Mouse (Mus musculus) erythroblast, embryonic 14.5 days (primary cell): ENCODE data around the gene P2rx7. TPM values are rescaled to one million over a fixed set of nuclear protein-coding genes. Genes with fewer than 3 reads are reported as not detected.
"Not testable (repeated sequence)": the region's sequence is repeated elsewhere in the genome, so short reads cannot be mapped to it uniquely, and the experiment has no call there.

Experiments used
- H3K27me3 ChIP-seq: 2 replicates; pipeline ENCODE4 v1.6.1; 2012; ENCODE audit warnings: inconsistent platforms; ENCODE audit not compliant: control insufficient read depth
- H3K36me3 ChIP-seq: 2 replicates; pipeline ENCODE4 v1.6.1; 2012; ENCODE audit warnings: mild to moderate bottlenecking, inconsistent platforms; ENCODE audit not compliant: control insufficient read depth
- H3K4me1 ChIP-seq: 2 replicates; pipeline ENCODE4 v1.6.1; 2012; ENCODE audit warnings: inconsistent platforms; ENCODE audit not compliant: control insufficient read depth
- H3K4me3 ChIP-seq: replicated peaks from 2 replicates; pipeline ENCODE3; 2012; ENCODE audit warnings: moderate library complexity, mild to moderate bottlenecking, inconsistent platforms
- H3K9me3 ChIP-seq: 2 replicates; pipeline ENCODE4 v1.6.1; 2012; ENCODE audit warnings: low read length, inconsistent platforms, mixed read lengths; ENCODE audit not compliant: control insufficient read depth
- GATA1 ChIP-seq: IDR thresholded peaks from 2 replicates; pipeline ENCODE4 v1.6.1; 2012; ENCODE audit warnings: low read length, inconsistent platforms, mixed read lengths
- TAL1 ChIP-seq: IDR thresholded peaks from 3 replicates; pipeline ENCODE4 v1.6.1; 2012; ENCODE audit warnings: low read length, inconsistent platforms, mixed read lengths
- polyA plus RNA-seq: library from polyadenylated mRNA; stranded (reverse); fragments of >175 nt; gene quantifications from 2 replicates; pipeline ENCODE4 v1.2.3, GENCODE M21; 2012

P2rx7 gene
- polyA plus RNA-seq, 1 experiment, result not detected

DNA sequence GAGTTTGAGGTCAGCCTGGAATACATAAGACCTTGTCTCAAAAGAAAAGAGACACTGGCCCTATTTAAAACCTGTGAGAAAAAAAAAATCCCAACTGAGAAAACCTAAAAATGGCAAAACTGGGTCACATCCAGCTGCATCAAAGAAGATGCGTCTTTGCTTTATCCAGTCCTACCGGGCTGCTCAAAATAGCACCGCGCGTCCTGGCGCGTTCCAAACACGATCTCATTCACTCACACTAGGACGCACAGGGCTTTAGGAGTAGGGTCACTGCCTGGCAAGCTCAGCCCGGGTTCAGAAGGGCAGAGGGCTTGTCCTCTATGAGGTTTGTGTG, 9.4 kb downstream of the P2rx7 start:
- Histone ChIP-seq H3K9me3 (peaks cover 2% of the 10 kb centered on the region), H3K27me3 (peaks cover 14% of the 10 kb centered on the region), H3K36me3 (no peaks in the 10 kb centered on the region), H3K4me3 (no peak overlapping the region), H3K4me1 (peaks cover 36% of the 10 kb centered on the region)
- TF ChIP-seq GATA1 (no peak), TAL1 (no peak)

DNA sequence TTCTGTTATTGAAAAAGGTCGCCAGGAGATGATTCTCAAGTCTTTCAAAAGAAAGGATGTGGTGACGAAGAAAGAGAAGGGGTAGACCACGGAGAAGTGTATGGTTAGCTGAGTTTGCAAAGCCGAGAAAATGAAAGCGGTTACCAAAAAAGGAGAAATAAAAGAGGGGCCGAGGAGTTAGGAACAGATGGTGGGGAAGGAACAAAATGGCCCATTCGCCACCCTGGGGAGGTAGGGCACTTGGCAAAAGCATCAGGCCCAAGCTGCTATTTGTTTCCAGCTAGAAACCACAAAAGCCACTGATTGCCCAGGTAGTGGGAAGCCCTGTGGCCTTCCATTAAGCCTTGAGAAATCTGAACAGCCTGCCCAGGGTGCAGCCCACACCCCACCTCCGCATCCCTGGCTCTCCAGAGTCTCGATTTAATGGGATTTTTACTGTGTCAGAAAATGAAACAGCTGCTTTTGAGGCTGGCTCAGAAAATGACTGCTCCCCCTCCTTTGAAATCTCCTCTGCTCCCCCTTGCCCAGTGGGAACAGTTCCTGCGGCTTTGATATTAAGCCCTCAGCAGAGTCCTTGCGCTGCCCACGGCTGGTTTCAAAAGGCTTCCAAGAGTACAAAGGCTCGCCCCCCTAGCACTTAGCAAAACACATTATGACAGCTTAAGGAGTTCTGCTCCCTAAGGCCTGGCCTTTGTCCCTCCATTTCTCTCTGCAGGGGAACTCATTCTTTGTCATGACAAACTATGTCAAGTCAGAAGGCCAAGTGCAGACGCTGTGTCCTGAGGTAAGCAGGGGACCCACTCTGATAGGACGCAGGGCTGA, 9.9 kb downstream of the P2rx7 start:
- Histone ChIP-seq H3K4me3 (no peak overlapping the region), H3K36me3 (no peaks in the 10 kb centered on the region), H3K9me3 (no peaks in the 10 kb centered on the region), H3K27me3 (peaks cover 10% of the 10 kb centered on the region), H3K4me1 (peaks cover 36% of the 10 kb centered on the region)
- TF ChIP-seq TAL1, result no peak
- TF ChIP-seq GATA1, result no peak

DNA sequence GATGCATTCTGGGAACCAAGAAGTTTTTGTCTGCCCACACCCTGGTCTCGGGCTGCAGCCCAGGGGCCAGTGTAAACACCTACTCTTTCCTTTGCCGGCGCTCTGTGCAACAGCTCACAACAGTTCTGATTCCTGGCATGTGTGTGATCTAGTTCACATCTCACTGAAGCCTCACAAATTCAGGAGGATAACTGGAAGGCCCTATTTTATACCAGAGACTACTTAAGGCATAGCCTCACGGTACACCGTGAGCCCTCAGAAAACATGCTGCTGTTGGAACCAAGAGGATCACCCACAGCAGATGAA, 10.5 kb downstream of the P2rx7 start:
- Histone ChIP-seq H3K27me3 (peaks cover 8% of the 10 kb centered on the region), H3K4me3 (no peak overlapping the region), H3K4me1 (peaks cover 36% of the 10 kb centered on the region), H3K9me3 (no peaks in the 10 kb centered on the region), H3K36me3 (no peaks in the 10 kb centered on the region)
- no peak for TF ChIP-seq TAL1
- no peak for TF ChIP-seq GATA1

DNA sequence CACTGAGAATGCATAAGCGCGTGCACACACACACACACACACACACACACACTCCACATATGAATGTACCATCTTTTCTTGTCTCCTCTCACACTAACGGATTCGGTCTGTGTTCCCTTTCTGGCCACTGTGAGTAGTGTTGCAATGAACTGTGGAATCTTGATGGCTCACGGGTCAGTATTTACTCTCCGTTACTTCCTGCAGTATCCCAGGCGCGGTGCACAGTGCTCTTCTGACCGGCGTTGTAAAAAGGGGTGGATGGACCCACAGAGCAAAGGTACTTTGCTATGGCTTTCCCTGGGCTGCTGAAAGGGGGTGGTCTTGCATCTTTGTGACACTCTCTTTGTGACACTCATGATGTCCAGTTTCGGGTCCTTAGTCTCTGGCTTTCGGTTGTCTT, 13.1 kb downstream of the P2rx7 start:
- H3K27me3 ChIP-seq, result no peaks in the 10 kb centered on the region; the same call in 1 of the 2 replicates
- H3K9me3 ChIP-seq, result no peaks in the 10 kb centered on the region; the same call in 1 of the 2 replicates
- H3K4me1 ChIP-seq, result peaks cover 28% of the 10 kb centered on the region
- H3K4me3 ChIP-seq, result no peak overlapping the region
- TF ChIP-seq GATA1, result no peak
- no peak for TF ChIP-seq TAL1
- H3K36me3 ChIP-seq, result no peaks in the 10 kb centered on the region

DNA sequence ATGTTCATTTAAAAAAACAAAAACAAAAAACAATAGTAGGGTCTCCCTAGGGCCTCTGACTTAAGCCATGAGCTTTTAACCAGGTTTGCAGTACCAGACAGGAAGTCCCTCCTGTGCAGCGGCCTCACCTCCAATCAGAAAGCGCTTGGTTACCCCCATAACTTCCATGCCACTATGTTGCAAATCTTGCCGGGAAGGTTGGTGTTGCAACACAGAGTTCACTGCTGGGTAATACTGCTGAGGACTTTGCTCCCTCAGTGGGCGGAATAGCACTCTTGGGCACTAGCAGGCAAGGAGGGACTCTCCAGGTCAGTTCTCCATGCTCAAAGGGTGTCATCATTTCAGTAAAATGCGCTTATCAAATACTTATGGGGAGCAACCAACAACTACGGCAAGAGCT, 18.8 kb downstream of the P2rx7 start:
- H3K36me3 ChIP-seq, result no peaks in the 10 kb centered on the region
- no peak overlapping the region for H3K4me3 ChIP-seq
- peaks cover 4% of the 10 kb centered on the region; the same call in 1 of the 2 replicates for H3K4me1 ChIP-seq
- no peaks in the 10 kb centered on the region; the same call in 1 of the 2 replicates for H3K9me3 ChIP-seq
- H3K27me3 ChIP-seq, result no peaks in the 10 kb centered on the region
- TF ChIP-seq GATA1 (no peak), TAL1 (no peak)

DNA sequence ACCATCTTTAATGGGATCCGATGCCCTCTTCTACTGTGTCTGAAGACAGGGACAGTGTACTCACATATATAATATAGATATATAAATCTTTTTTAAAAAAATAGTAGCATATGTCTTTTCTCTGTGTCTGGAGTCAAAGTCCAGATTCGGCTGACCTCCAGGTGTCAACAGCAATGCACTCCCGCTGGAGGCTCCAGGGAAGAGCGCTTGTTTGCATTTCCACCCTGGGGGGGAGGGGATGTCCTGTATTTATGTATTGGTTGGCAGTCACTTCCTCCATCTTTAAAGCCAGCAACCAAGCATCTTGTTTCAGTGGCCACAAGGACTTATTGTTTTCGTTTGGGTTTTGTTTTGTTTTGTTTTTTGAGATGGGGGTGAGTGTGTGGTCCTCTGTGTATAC, 21.3 kb downstream of the P2rx7 start:
- Histone ChIP-seq H3K36me3 (no peaks in the 10 kb centered on the region), H3K9me3 (no peaks in the 10 kb centered on the region; the same call in 1 of the 2 replicates), H3K4me3 (no peak overlapping the region), H3K4me1 (peaks cover 4% of the 10 kb centered on the region; the same call in 1 of the 2 replicates), H3K27me3 (no peaks in the 10 kb centered on the region)
- TF ChIP-seq TAL1 (no peak), GATA1 (no peak)

DNA sequence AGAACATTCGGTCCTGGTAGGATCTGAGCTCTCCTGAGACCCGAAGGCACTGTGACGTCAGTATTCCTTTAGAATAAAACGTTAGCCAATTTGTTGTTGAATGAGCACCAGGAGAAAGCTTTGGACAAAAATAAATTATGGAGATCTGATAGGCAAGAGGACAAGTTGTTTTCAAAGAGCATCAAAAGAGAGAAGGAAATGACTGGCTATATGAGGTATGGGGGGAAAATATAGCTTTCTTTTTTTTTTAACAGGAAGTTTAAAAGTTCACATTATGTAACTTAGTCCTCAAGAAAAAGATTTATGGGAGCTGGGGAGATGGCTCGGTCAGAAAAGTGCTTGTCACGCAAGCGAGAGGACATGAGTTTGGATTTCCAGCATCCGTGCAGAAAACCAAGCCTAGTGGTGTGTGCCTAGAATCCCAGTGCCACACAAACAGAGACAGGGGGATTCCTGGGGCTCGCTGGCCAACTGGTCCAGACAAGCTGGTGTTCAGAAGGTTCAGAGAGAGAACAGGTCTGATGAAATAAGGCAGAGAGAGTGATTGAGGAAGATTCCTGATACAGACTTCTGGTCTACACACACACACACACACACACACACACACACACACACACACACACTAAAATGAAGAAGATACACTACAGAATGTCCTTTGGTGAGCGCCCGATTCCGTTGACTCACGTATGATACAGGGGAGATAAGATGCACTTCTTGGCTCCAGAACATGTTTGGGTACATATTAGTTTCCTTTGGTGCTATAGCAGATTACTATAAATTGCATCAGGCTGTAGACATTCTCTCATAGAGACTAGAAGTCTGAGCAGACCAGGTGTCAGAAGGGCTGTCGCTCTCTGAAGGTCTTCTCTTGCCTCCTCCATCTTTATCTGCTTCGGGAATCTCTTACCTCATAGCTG, 25.5 kb downstream of the P2rx7 start:
- no peak overlapping the region for H3K4me3 ChIP-seq
- H3K9me3 ChIP-seq, result no peaks in the 10 kb centered on the region
- H3K36me3 ChIP-seq, result no peaks in the 10 kb centered on the region
- peaks cover 4% of the 10 kb centered on the region; the same call in 1 of the 2 replicates for H3K4me1 ChIP-seq
- TF ChIP-seq GATA1, result no peak
- no peak for TF ChIP-seq TAL1
- H3K27me3 ChIP-seq, result no peaks in the 10 kb centered on the region

DNA sequence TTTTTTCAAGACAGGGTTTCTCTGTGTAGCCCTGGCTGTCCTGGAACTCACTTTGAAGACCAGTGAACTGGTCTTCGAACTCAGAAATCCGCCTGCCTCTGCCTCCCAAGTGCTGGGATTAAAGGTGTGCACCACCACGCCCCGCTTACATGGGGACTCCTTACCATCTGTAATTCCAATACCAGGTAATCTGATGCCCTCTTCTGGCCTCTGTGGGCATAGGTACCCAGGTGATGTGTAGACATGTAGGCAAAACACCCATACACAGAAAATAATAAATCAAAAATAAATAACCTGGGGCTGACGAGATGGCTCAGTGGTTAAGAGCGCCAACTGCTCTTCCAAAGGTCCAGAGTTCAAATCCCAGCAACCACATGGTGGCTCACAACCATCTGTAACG, 27.9 kb downstream of the P2rx7 start:
- H3K9me3 ChIP-seq, H3K27me3 ChIP-seq, H3K4me3 ChIP-seq, H3K36me3 ChIP-seq, H3K4me1 ChIP-seq: not testable (repeated sequence)

DNA sequence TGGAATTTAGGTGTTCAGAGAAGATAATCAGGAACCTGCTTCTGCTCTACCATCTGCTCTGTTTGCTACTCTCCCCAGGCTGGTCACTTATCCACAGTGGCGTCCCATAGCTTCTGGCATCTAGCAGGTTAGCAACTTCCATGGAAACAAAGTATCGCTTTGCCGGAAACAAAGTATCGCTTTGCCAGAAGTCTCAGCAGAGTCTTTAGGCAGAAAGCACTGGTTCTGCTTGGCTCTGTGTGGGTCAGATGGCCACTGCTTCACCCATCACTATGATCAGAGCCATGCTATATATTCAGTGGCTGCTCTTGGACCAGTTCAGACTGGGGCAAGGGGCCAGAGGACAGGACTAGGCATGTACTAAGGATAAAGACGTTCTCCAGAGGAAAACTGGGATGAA, 28.6 kb downstream of the P2rx7 start:
- H3K9me3 ChIP-seq, result no peaks in the 10 kb centered on the region
- TF ChIP-seq TAL1 (no peak), GATA1 (no peak)
- H3K4me3 ChIP-seq, result no peak overlapping the region
- H3K36me3 ChIP-seq, result no peaks in the 10 kb centered on the region
- no peaks in the 10 kb centered on the region for H3K27me3 ChIP-seq
- H3K4me1 ChIP-seq, result no peaks in the 10 kb centered on the region
